Mouse (Mus musculus): Measurements from ENCODE around the gene Pcsk6.

- TF ChIP-seq POLR2A (IDR thresholded peaks at IDR 0.05; ENCODE audit: low read depth, low read length), result no peak
- TF ChIP-seq CTCF (IDR thresholded peaks at IDR 0.05; ENCODE audit: extremely low read depth, insufficient read depth, insufficient read length, insufficient replicate concordance), result no peak
Measured at GRCm38 (mm10) chr7:65914761-65915301, 53.3 kb downstream of the Pcsk6 start.
